Mouse (Mus musculus): Measurements from ENCODE around the gene Elfn1. TPM values are rescaled to one million over a fixed set of nuclear protein-coding genes. Genes with fewer than 3 reads are reported as not detected.

Elfn1 gene
- polyA plus RNA-seq, 1 experiment: 0.11 TPM

DNA sequence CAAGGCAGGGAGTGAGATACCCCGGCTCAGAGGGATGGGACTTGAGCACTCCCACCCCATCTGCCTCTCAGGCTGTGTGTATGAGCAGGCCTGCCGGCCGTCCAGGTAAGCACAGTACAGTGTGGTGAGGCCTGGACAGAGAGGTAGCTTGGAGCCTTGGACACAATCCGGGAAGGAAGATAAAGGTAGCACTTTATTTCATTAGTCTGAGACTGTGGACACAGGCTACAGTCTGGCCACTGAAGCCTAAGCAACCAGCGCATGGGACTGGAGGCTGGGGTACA, 100.7 kb downstream of the Elfn1 start:
- TF ChIP-seq CTCF (IDR thresholded peaks at IDR 0.05; ENCODE audit: extremely low read depth, insufficient read length, insufficient replicate concordance, low read depth, low read length) (no peak), POLR2A (IDR thresholded peaks at IDR 0.05; ENCODE audit: low read depth, low read length) (no peak)
- Histone ChIP-seq H3K27ac (ENCODE audit: insufficient read depth, low read depth, low read length) (no peak overlapping the region), H3K36me3 (ENCODE audit: control insufficient read depth, insufficient read depth, low read length) (peaks cover 5% of the 10 kb centered on the region; the same call in 1 of the 2 replicates), H3K27me3 (ENCODE audit: control insufficient read depth, insufficient read depth, low read length) (no peaks in the 10 kb centered on the region), H3K4me1 (ENCODE audit: control insufficient read depth, insufficient read depth, insufficient read length, low read length) (no peaks in the 10 kb centered on the region), H3K4me3 (ENCODE audit: low read depth, low read length) (no peak overlapping the region)
- WGBS: 92% methylated on average over 5 of the region's 5 CpGs

DNA sequence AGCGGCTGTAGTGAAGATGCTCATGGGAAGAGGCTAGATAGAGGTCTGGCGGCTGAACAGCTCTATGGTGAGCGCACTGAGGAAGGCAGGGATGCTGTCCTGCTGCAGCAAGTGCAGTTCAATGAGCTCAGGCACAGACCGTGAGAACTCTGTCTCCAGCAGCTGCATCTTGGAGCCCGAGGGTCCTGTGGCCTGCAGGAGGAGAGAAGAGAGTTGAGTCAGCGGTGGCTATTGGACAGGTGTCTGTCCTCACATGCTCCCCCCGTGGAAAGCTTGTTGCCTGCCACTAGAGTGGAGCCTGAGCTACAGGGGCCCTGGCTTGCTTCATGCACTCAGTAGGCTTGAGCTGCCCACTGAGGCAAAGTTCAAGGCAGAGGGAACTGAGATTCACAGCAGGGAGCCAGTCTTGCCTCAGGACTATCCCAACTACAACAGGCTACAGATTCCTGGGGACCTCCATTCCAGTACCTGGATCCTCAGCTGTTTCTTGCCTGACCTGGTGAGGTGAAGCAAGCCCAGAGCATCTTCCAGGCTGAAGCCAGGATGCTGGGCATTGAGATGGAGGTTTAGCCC, 101.4 kb downstream of the Elfn1 start:
- Histone ChIP-seq H3K4me1 (ENCODE audit: control insufficient read depth, insufficient read depth, insufficient read length, low read length) (no peaks in the 10 kb centered on the region), H3K27me3 (ENCODE audit: control insufficient read depth, insufficient read depth, low read length) (no peaks in the 10 kb centered on the region), H3K27ac (ENCODE audit: insufficient read depth, low read depth, low read length) (no peak overlapping the region), H3K4me3 (ENCODE audit: low read depth, low read length) (no peak overlapping the region), H3K36me3 (ENCODE audit: control insufficient read depth, insufficient read depth, low read length) (peaks cover 5% of the 10 kb centered on the region; the same call in 1 of the 2 replicates)
- no peak for TF ChIP-seq CTCF (IDR thresholded peaks at IDR 0.05; ENCODE audit: extremely low read depth, insufficient read length, insufficient replicate concordance, low read depth, low read length)
- WGBS: 86% methylated on average over 7 of the region's 7 CpGs

DNA sequence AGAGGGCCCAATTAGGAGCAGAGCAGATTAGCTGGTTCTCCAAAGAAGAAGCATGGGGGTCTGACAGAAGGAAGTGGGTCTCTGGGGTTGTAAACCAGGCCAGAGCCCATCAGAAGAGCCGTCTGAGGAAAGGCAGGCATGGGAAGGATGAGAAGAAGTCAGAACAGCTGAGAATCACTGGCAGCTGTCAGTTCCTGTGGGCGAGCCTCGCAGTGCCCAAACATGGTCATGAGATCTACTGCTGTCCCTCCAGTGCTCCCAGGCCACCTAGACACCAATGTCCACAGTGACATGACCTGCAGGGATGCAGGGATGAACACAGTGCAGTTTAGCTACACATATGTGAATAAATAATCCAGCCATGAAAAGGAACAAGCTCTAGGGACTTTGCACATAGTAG, 102.7 kb downstream of the Elfn1 start:
- Histone ChIP-seq H3K4me1 (ENCODE audit: control insufficient read depth, insufficient read depth, insufficient read length, low read length) (no peaks in the 10 kb centered on the region), H3K36me3 (ENCODE audit: control insufficient read depth, insufficient read depth, low read length) (peaks cover 5% of the 10 kb centered on the region; the same call in 1 of the 2 replicates), H3K4me3 (ENCODE audit: low read depth, low read length) (no peak overlapping the region), H3K27me3 (ENCODE audit: control insufficient read depth, insufficient read depth, low read length) (no peaks in the 10 kb centered on the region), H3K27ac (ENCODE audit: insufficient read depth, low read depth, low read length) (no peak overlapping the region)
- 85% methylated on average over 3 of the region's 3 CpGs for WGBS
- TF ChIP-seq POLR2A (IDR thresholded peaks at IDR 0.05; ENCODE audit: low read depth, low read length) (no peak), CTCF (IDR thresholded peaks at IDR 0.05; ENCODE audit: extremely low read depth, insufficient read length, insufficient replicate concordance, low read depth, low read length) (no peak)

DNA sequence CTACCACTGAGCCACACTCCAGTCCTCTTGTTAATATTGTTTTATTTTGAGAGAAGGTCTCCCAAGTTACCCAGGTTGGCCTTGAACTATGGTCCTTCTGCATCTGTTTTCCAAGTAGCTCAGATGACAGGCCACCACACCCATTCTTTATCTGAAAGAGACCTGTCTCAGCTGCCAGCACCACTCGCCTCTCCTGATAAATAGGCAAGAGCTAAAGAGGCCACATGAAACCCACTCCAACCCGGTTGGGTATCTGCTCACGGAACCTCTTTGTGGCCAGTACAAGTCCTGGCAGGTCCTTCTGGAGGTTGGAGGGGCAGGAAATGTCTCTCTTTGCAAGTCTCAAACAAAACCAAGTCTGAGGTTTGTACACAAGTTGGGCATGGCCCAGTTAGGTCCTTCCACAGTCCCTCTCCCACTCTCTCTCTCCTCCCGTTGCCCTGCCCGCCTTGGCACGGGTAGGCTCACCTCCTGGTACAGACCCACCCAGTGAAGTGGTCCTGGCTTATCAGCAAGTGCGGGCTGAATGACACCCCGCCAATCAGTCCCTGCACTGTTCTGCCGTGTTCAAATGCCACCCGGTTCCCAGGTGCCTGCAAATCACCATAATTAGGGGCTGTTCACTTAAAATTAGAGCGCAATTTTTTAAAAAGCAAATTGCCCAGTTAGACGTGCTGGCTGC, 104.7 kb downstream of the Elfn1 start:
- Histone ChIP-seq H3K27ac (ENCODE audit: insufficient read depth, low read depth, low read length) (no peak overlapping the region), H3K36me3 (ENCODE audit: control insufficient read depth, insufficient read depth, low read length) (peaks cover 5% of the 10 kb centered on the region; the same call in 1 of the 2 replicates), H3K4me3 (ENCODE audit: low read depth, low read length) (no peak overlapping the region), H3K4me1 (ENCODE audit: control insufficient read depth, insufficient read depth, insufficient read length, low read length) (no peaks in the 10 kb centered on the region), H3K27me3 (ENCODE audit: control insufficient read depth, insufficient read depth, low read length) (no peaks in the 10 kb centered on the region)
- TF ChIP-seq POLR2A (IDR thresholded peaks at IDR 0.05; ENCODE audit: low read depth, low read length): no peak
- TF ChIP-seq CTCF (IDR thresholded peaks at IDR 0.05; ENCODE audit: extremely low read depth, insufficient read length, insufficient replicate concordance, low read depth, low read length): no peak
- WGBS: 34% methylated on average over 12 of the region's 12 CpGs

DNA sequence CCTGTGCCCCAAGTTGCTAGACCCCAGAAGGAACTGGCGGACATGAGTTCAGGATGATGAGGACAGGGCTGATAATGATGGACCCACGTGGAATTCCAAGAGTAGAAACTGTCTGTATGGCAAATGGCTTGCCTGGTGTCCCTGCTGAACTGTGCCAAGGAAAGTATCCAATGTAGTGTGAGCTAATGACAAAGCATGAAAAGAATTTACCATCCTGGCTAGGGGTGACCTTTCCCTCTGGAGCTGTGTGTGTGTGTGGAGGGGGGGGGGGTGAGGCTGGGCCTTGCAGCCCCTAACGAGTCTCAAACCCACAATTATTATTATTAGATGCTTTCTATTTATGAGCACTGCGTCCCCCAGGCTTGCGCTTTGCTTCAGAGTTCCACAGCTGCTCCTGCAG, 105.9 kb downstream of the Elfn1 start:
- no peak overlapping the region for H3K4me3 ChIP-seq (ENCODE audit: low read depth, low read length)
- no peaks in the 10 kb centered on the region for H3K27me3 ChIP-seq (ENCODE audit: control insufficient read depth, insufficient read depth, low read length)
- H3K36me3 ChIP-seq (ENCODE audit: control insufficient read depth, insufficient read depth, low read length): peaks cover 2% of the 10 kb centered on the region; the same call in 1 of the 2 replicates
- TF ChIP-seq CTCF (IDR thresholded peaks at IDR 0.05; ENCODE audit: extremely low read depth, insufficient read length, insufficient replicate concordance, low read depth, low read length) (no peak), POLR2A (IDR thresholded peaks at IDR 0.05; ENCODE audit: low read depth, low read length) (no peak)
- 85% methylated on average over 5 of the region's 5 CpGs for WGBS
- H3K4me1 ChIP-seq (ENCODE audit: control insufficient read depth, insufficient read depth, insufficient read length, low read length): no peaks in the 10 kb centered on the region
- H3K27ac ChIP-seq (ENCODE audit: insufficient read depth, low read depth, low read length): no peak overlapping the region

DNA sequence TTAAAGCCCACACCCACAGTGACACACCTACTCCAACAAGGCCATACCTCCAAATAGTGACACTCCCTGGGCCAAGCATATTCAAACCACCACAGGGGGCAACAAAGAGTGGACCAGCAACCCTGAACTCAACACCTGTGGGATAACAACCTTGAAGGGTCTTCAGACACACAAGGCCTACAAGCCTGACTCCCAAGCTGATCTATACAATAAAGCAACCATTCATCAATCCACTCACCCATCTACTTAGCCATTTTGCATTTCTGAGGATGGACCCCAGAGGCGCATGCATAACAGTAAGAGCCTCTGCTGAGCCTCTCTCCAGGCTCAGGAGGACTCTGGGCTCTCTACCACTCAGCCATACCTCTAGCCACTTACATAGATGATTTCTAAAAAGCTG, 109.2 kb downstream of the Elfn1 start:
- H3K4me3 ChIP-seq (ENCODE audit: low read depth, low read length): no peak overlapping the region
- no peaks in the 10 kb centered on the region for H3K27me3 ChIP-seq (ENCODE audit: control insufficient read depth, insufficient read depth, low read length)
- no peaks in the 10 kb centered on the region for H3K4me1 ChIP-seq (ENCODE audit: control insufficient read depth, insufficient read depth, insufficient read length, low read length)
- WGBS: 100% methylated on average over 1 of the region's 1 CpGs
- H3K36me3 ChIP-seq (ENCODE audit: control insufficient read depth, insufficient read depth, low read length): no peaks in the 10 kb centered on the region
- no peak overlapping the region for H3K27ac ChIP-seq (ENCODE audit: insufficient read depth, low read depth, low read length)
- TF ChIP-seq POLR2A (IDR thresholded peaks at IDR 0.05; ENCODE audit: low read depth, low read length): no peak
- no peak for TF ChIP-seq CTCF (IDR thresholded peaks at IDR 0.05; ENCODE audit: extremely low read depth, insufficient read length, insufficient replicate concordance, low read depth, low read length)

DNA sequence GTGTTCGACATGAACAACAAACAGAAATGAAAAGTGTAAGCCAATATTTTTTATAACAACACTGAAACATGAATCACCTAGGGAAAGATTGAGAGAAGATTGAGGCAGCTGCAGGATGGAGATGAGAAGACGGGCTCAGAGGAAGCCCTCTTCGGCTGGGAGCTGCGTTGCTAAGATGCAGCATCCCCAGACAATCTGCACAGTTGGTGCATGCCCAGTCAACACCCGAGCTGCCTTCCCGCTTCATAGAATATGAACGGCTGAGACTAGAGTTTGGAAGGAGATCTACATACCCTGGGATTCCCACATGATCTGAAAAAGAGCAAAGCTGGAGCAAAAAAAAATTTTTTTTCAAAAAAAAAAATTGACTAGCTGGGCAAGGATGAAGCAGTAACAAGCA, 111.0 kb downstream of the Elfn1 start:
- no peaks in the 10 kb centered on the region for H3K4me1 ChIP-seq (ENCODE audit: control insufficient read depth, insufficient read depth, insufficient read length, low read length)
- TF ChIP-seq POLR2A (IDR thresholded peaks at IDR 0.05; ENCODE audit: low read depth, low read length): no peak
- TF ChIP-seq CTCF (IDR thresholded peaks at IDR 0.05; ENCODE audit: extremely low read depth, insufficient read length, insufficient replicate concordance, low read depth, low read length): no peak

More for the DNA sequence above, 111.0 kb downstream of the Elfn1 start:
- H3K4me3 ChIP-seq (ENCODE audit: low read depth, low read length): no peak overlapping the region
- WGBS: 89% methylated on average over 7 of the region's 7 CpGs
- no peaks in the 10 kb centered on the region for H3K36me3 ChIP-seq (ENCODE audit: control insufficient read depth, insufficient read depth, low read length)
- H3K27me3 ChIP-seq (ENCODE audit: control insufficient read depth, insufficient read depth, low read length): no peaks in the 10 kb centered on the region
- H3K27ac ChIP-seq (ENCODE audit: insufficient read depth, low read depth, low read length): no peak overlapping the region

Measured in small intestine, adult 2 months (tissue).